Mouse (Mus musculus) heart, adult 2 months (tissue): ENCODE results near the gene Tmem255a. TPM values are rescaled to one million over a fixed set of nuclear protein-coding genes. Genes with fewer than 3 reads are reported as not detected.

Experiments used
- DNase-seq, 2 experiments: peaks; one replicate each; pipeline ENCODE4 v3.0.0; 2021
- H3K27ac ChIP-seq: fragments of 200-600 bp; 2 replicates; pipeline ENCODE4 v1.8.1; 2022
- H3K27me3 ChIP-seq: fragments of 200-500 bp; 2 replicates; pipeline ENCODE4 v1.6.1; 2012; ENCODE audit warnings: mild to moderate bottlenecking, low read length, inconsistent platforms, mixed read lengths; ENCODE audit not compliant: control insufficient read depth, insufficient read depth
- H3K36me3 ChIP-seq: fragments of 200-500 bp; 2 replicates; pipeline ENCODE4 v1.6.1; 2012; ENCODE audit warnings: low read length, inconsistent platforms; ENCODE audit not compliant: control insufficient read depth, insufficient read depth
- H3K4me1 ChIP-seq: fragments of 200-500 bp; 2 replicates; pipeline ENCODE4 v1.6.1; 2011; ENCODE audit warnings: low read length; ENCODE audit not compliant: control insufficient read depth, insufficient read depth
- H3K4me3 ChIP-seq: fragments of 200-600 bp; 2 replicates; pipeline ENCODE4 v1.8.1; 2022
- H3K79me2 ChIP-seq: fragments of 200-500 bp; replicated peaks from 2 replicates; pipeline ENCODE4 v1.6.1; 2012; ENCODE audit warnings: mild to moderate bottlenecking, inconsistent platforms, low read length, moderate library complexity, mixed read lengths; ENCODE audit not compliant: control insufficient read depth, insufficient read depth
- H3K9ac ChIP-seq: fragments of 200-500 bp; 2 replicates; pipeline ENCODE4 v1.6.1; 2012; ENCODE audit warnings: low read depth, mild to moderate bottlenecking, control low read depth, inconsistent platforms, low read length, mixed read lengths
- CTCF ChIP-seq: fragments of 200-600 bp; IDR thresholded peaks from 2 replicates; pipeline ENCODE4 v1.8.1; 2022; ENCODE audit warnings: antibody characterized with exemption, mild to moderate bottlenecking, moderate library complexity
- EP300 ChIP-seq: fragments of 200-500 bp; IDR thresholded peaks from 2 replicates; pipeline ENCODE4 v1.6.1; 2011; ENCODE audit warnings: low read depth, low read length, control low read depth; ENCODE audit not compliant: insufficient read depth
- POLR2A ChIP-seq: fragments of 200-500 bp; IDR thresholded peaks from 2 replicates; pipeline ENCODE4 v1.6.1; 2011; ENCODE audit warnings: mild to moderate bottlenecking, low read depth, low read length, control low read depth; ENCODE audit not compliant: insufficient read depth
- WGBS: fragments of 180-500 bp; shearing (Covaris S2); methylation state at CpG from one replicate; pipeline ENCODE4 v1.1.7; 2018; 5-methylcytosine and 5-hydroxymethylcytosine counted together
- intact Hi-C: fragments of 180-260 bp; cut with DNase I; formaldehyde crosslinking; loops from one replicate; pipeline ENCODE4 v1.15.1; 2025
- polyA plus RNA-seq: library from polyadenylated mRNA; depleted of rRNA; stranded (reverse); fragments of >200 nt; gene quantifications from 2 replicates; pipeline ENCODE4 v1.2.3, GENCODE M21; 2012
- total RNA-seq, 2 experiments: library from RNA; stranded (reverse); gene quantifications; 2 replicates each; pipeline ENCODE4 v1.2.3; 2021

Gene Tmem255a
- total and polyA plus RNA-seq, 3 experiments: 0.81 to 1.6 (median 1.00) TPM

GRCm38 (mm10) chrX:38201816-38202215 is 50.4 kb downstream of the Tmem255a start:
- no peak overlapping the region for H3K9ac ChIP-seq
- no peaks in the 10 kb centered on the region for H3K27me3 ChIP-seq
- H3K4me3 ChIP-seq: no peak overlapping the region
- 47% methylated on average over 2 of the region's 2 CpGs for WGBS
- no peak for DNase-seq
- H3K27ac ChIP-seq: no peak overlapping the region
- TF ChIP-seq CTCF (no peak), POLR2A (no peak), EP300 (no peak)
- intact Hi-C loops: no loop called here
- H3K36me3 ChIP-seq: no peaks in the 10 kb centered on the region
- H3K4me1 ChIP-seq: no peaks in the 10 kb centered on the region; the same call in 1 of the 2 replicates
- no peaks in the 10 kb centered on the region for H3K79me2 ChIP-seq

GRCm38 (mm10) chrX:38190458-38190764 is 61.8 kb downstream of the Tmem255a start:
- no peak for DNase-seq
- 25% methylated on average over 3 of the region's 3 CpGs for WGBS
- Histone ChIP-seq H3K79me2 (no peaks in the 10 kb centered on the region; the same call in 1 of the 2 replicates), H3K27ac (peak overlapping the region; percentile 86; the same call in 1 of the 2 replicates), H3K27me3 (no peaks in the 10 kb centered on the region), H3K4me1 (no peaks in the 10 kb centered on the region), H3K36me3 (peaks cover 2% of the 10 kb centered on the region; the same call in 1 of the 2 replicates), H3K9ac (peak overlapping the region; percentile 99), H3K4me3 (peak overlapping the region; percentile 73)
- intact Hi-C loops: loop anchor here (10.0 kb wide), 1 partner anchor 444 kb away; the partner anchor contains the start of gene C1galt1c1
- TF ChIP-seq CTCF (no peak), EP300 (no peak), POLR2A (no peak)

GRCm38 (mm10) chrX:38189552-38190457 is 62.4 kb downstream of the Tmem255a start, which contains the start of gene Zbtb33:
Gene Zbtb33, plus strand, starts transcription at chrX:38189793.
- Histone ChIP-seq H3K4me3 (peak within 1 kb of the TSS; percentile 73), H3K79me2 (no peaks in the 10 kb centered on the region; the same call in 1 of the 2 replicates), H3K9ac (peak within 1 kb of the TSS; percentile 99), H3K27me3 (no peaks in the 10 kb centered on the region), H3K36me3 (peaks cover 2% of the 10 kb centered on the region; the same call in 1 of the 2 replicates), H3K4me1 (no peaks in the 10 kb centered on the region), H3K27ac (peak within 1 kb of the TSS; percentile 86)
- 19% methylated on average over 72 of the region's 72 CpGs for WGBS
- DNase-seq: peak; percentile 91
- intact Hi-C loops: loop anchor here (2.0 to 10.0 kb wide), 2 partner anchors 61 to 445 kb away; partner anchors contain the start of gene C1galt1c1
- no peak for TF ChIP-seq EP300
- TF ChIP-seq POLR2A: peak; percentile 59; the same call in 1 of the 2 replicates
- peak; percentile 97 for TF ChIP-seq CTCF

GRCm38 (mm10) chrX:38185520-38185919 is 66.7 kb downstream of the Tmem255a start:
- no peak overlapping the region for H3K4me3 ChIP-seq
- H3K79me2 ChIP-seq: no peaks in the 10 kb centered on the region; the same call in 1 of the 2 replicates
- WGBS: 59% methylated on average over 2 of the region's 2 CpGs
- TF ChIP-seq CTCF (no peak), EP300 (no peak), POLR2A (no peak)
- H3K4me1 ChIP-seq: no peaks in the 10 kb centered on the region
- no peak overlapping the region for H3K9ac ChIP-seq
- H3K36me3 ChIP-seq: no peaks in the 10 kb centered on the region
- H3K27ac ChIP-seq: no peak overlapping the region
- intact Hi-C loops: no loop called here
- H3K27me3 ChIP-seq: no peaks in the 10 kb centered on the region
- no peak for DNase-seq

- Histone ChIP-seq H3K36me3 (no peaks in the 10 kb centered on the region), H3K27ac (no peak overlapping the region), H3K27me3 (no peaks in the 10 kb centered on the region), H3K4me3 (no peak overlapping the region), H3K79me2 (no peaks in the 10 kb centered on the region), H3K9ac (no peak overlapping the region), H3K4me1 (no peaks in the 10 kb centered on the region)
- 22% methylated on average over 12 of the region's 15 CpGs for WGBS
- peak; percentile 47 to 60 for DNase-seq
- intact Hi-C loops: no loop called here
- TF ChIP-seq CTCF: peak; percentile 47
- TF ChIP-seq POLR2A: no peak
These were observed 70.5 kb downstream of the Tmem255a start for GRCm38 (mm10) chrX:38181608-38182258.
